Mouse (Mus musculus) ovary, adult 10 weeks (tissue): Measurements from ENCODE around the gene Ucma. TPM values are rescaled to one million over a fixed set of nuclear protein-coding genes. Genes with fewer than 3 reads are reported as not detected.

Experiments used
- polyA plus RNA-seq: library from polyadenylated mRNA; stranded (reverse); fragments of 350-450 nt; fragmentation: Illumina TruSeq; extraction: RNeasy Lipid Tissue Mini Kit (QIAGEN cat#74804); gene quantifications from one replicate; pipeline ENCODE4 v1.2.3, GENCODE M21; 2014

Ucma gene
- not detected for polyA plus RNA-seq

GRCm38 (mm10) chr2:4975807-4976206 lies at the start of gene Ucma:
Ucma (plus strand) TSS chr2:4976122.

GRCm38 (mm10) chr2:5012491-5013324 lies 36.8 kb downstream of the Ucma start, which contains the start of gene Mcm10:
Mcm10 (minus strand) TSS chr2:5012791.

Other genes with a start within 250 kb of the Ucma start
- 85.4 TPM for gene Sephs1, start 94.6 kb upstream of the Ucma start, polyA plus RNA-seq
- gene Phyh, start 57.1 kb upstream of the Ucma start, polyA plus RNA-seq = 278 TPM
- gene Mcm10, start 36.7 kb downstream of the Ucma start, polyA plus RNA-seq = 3.4 TPM
- gene Optn, start 87.9 kb downstream of the Ucma start, polyA plus RNA-seq = 10.0 TPM
- 82.6 TPM for gene Ccdc3, start 161.7 kb downstream of the Ucma start, polyA plus RNA-seq